Mouse (Mus musculus) midbrain, postnatal 0 days (tissue): ENCODE measurements around the gene Arl4c. TPM values are rescaled to one million over a fixed set of nuclear protein-coding genes. Genes with fewer than 3 reads are reported as not detected.

Experiments used
- ATAC-seq: fragments of 200-750 bp; cut with Nextera tagmentation; 2 replicates; pipeline ENCODE4 v1.8.0; 2017; ENCODE audit warnings: moderate number of reproducible peaks, mild to moderate bottlenecking, moderate TSS enrichment, moderate library complexity; ENCODE audit not compliant: low FRiP score
- DNase-seq: peaks from one replicate; pipeline ENCODE4 v3.0.0-alpha.2; 2015; ENCODE audit warnings: low spot score
- H3K27ac ChIP-seq: fragments of 300-500 bp; sonication (generic); 2 replicates; pipeline ENCODE4 v1.5.1; 2014; ENCODE audit warnings: low read depth, mild to moderate bottlenecking, low read length, mixed read lengths
- H3K27me3 ChIP-seq: fragments of 300-500 bp; sonication (generic); 2 replicates; pipeline ENCODE4 v1.6.1; 2014; ENCODE audit warnings: low read length, control low read depth, mixed read lengths; ENCODE audit not compliant: insufficient read depth
- H3K36me3 ChIP-seq: fragments of 300-500 bp; sonication (generic); 2 replicates; pipeline ENCODE4 v1.6.1; 2014; ENCODE audit warnings: low read length, control low read depth, mixed read lengths; ENCODE audit not compliant: insufficient read depth
- H3K4me1 ChIP-seq: fragments of 300-500 bp; sonication (generic); 2 replicates; pipeline ENCODE4 v1.6.1; 2014; ENCODE audit warnings: mild to moderate bottlenecking, control low read depth, antibody characterized with exemption, low read length, mixed read lengths; ENCODE audit not compliant: insufficient read depth
- H3K4me2 ChIP-seq: fragments of 300-500 bp; sonication (generic); 2 replicates; pipeline ENCODE4 v1.6.1; 2014; ENCODE audit warnings: low read depth, mild to moderate bottlenecking, low read length, mixed read lengths; ENCODE audit not compliant: poor library complexity, severe bottlenecking
- H3K4me3 ChIP-seq: fragments of 300-500 bp; sonication (generic); 2 replicates; pipeline ENCODE4 v1.5.1; 2014; ENCODE audit warnings: low read depth, mild to moderate bottlenecking, low read length, moderate library complexity
- H3K9ac ChIP-seq: fragments of 300-500 bp; sonication (generic); replicated peaks from 2 replicates; pipeline ENCODE4 v1.6.1; 2014; ENCODE audit warnings: mild to moderate bottlenecking, low read length, moderate library complexity, mixed read lengths; ENCODE audit not compliant: poor library complexity, severe bottlenecking
- H3K9me3 ChIP-seq: fragments of 300-500 bp; sonication (generic); 2 replicates; pipeline ENCODE4 v1.6.1; 2016; ENCODE audit warnings: low read length, control low read depth
- CTCF ChIP-seq: IDR thresholded peaks from 2 replicates; pipeline ENCODE4 v1.5.1; 2016; ENCODE audit warnings: antibody characterized with exemption, mild to moderate bottlenecking
- WGBS: fragments of 180-500 bp; shearing (Covaris S2); extraction: QIAGEN DNeasy Blood & Tissue Kit; methylation state at CpG from one replicate; pipeline ENCODE4 v1.1.7; 2014; 5-methylcytosine and 5-hydroxymethylcytosine counted together
- polyA plus RNA-seq: library from polyadenylated mRNA; unstranded; fragments of >200 nt; fragmentation: Nextera tagmentation; extraction: Ambion mirVana; gene quantifications from 2 replicates; pipeline ENCODE4 v1.2.1, GENCODE M21; 2015
- total RNA-seq: library from RNA; depleted of rRNA; stranded (reverse); fragments of >200 nt; gene quantifications from 2 replicates; pipeline ENCODE4 v1.2.3, GENCODE M21; 2014

Gene Arl4c
- total and polyA plus RNA-seq, 2 experiments from 2014 or later, result 47.4 to 101 TPM

DNA sequence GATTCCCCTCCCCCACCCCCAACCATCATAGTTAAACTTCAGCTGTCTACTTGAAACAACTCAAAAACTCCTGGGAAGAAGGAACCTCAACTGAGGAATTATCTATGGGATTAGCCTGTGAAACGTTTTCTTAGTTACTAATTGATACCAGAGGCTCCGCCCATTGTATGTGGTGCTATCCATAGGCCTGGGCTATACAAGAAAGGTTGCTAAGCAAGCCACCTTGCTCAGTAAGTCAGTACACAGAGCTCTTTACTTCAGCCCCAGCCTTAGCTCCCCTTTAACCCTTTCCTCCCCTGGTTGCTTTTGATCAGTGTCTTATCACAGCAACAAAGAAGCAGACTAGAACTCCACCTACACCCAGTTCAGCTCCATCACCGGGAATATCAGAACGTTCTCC lies 31.2 kb downstream of the Arl4c start:
- Histone ChIP-seq H3K9me3 (no peaks in the 10 kb centered on the region), H3K4me3 (no peak overlapping the region), H3K27ac (no peak overlapping the region), H3K9ac (no peak overlapping the region), H3K4me2 (no peak overlapping the region), H3K36me3 (no peaks in the 10 kb centered on the region), H3K4me1 (0 out of 2 replicates have a peak, but pooled peaks cover 3% of the 10 kb centered on the region), H3K27me3 (no peaks in the 10 kb centered on the region)
- ATAC-seq, result no peak
- WGBS, result 38% methylated on average over 4 of the region's 4 CpGs
- TF ChIP-seq CTCF, result no peak
- no peak for DNase-seq

DNA sequence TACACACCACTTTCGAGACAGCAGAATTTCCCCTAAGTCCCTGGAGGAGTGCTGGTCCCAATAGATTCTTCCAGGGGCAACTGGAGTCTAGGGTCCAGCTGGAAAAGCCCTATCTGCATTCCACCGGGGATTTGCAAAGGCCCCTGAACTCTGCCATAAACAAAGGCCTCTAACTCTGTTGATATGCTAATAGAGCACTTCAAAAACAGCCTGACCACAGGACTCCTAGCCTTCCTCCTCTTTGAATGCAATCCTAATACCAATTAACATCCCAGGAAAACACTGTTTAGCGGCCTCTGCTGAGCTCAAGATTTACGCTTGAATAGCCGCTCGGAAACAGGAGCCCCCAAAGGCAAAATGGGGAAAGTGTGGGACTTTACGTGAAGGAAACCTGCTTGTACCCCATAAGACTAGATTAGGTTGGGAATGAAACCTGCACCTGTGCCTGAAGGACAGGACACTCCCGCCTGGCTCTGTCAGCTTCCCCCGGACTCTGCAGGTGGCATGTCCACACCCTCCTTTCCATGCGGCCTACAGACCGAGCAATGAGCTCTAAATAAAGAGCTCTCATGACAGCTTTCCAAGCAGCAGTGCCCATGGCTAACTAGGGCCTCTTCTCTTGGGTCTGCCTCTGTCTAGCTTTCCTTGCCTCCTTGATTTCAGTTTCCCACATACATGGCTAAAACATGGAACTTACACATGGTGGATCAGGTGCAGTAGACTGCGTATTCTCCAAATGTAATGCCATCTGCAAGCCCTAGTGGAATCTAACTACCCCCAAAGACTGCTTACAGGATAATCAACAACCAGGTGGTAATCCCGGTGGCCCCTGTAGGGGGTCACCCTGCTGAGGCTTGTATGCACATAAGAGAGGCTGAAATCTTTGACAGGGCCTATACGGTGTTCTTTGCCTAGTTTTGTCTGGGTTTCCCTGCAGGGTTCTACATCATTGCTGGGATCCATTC lies 32.9 kb downstream of the Arl4c start:
- H3K4me3 ChIP-seq, result no peak overlapping the region
- DNase-seq, result peak; percentile 3
- H3K27me3 ChIP-seq, result no peaks in the 10 kb centered on the region
- WGBS, result 26% methylated on average over 14 of the region's 14 CpGs
- TF ChIP-seq CTCF, result no peak
- no peak overlapping the region for H3K27ac ChIP-seq
- 0 out of 2 replicates have a peak, but pooled peaks cover 3% of the 10 kb centered on the region for H3K4me1 ChIP-seq
- no peak overlapping the region for H3K9ac ChIP-seq
- no peak overlapping the region for H3K4me2 ChIP-seq
- no peak for ATAC-seq
- no peaks in the 10 kb centered on the region for H3K36me3 ChIP-seq
- H3K9me3 ChIP-seq, result no peaks in the 10 kb centered on the region

DNA sequence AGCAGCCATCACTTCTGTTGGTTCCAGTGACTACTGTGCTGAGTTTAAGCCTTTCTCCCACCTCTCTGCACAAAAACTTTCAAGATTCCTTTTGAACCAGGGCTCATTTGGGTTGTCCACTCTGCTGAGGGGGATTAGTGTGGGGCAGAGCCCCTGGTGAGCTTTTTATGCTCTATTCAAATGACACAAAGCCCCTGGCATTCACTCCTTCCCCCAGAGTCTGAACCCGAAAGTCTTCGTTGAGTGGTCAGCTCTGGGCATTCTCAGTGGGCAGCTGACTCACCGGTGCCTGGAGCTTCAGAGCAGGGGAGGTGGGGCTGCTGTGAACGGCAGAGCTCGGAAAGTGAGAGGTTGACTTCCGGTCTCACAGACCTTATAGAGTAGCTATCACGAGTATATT lies 33.7 kb downstream of the Arl4c start:
- Histone ChIP-seq H3K27me3 (no peaks in the 10 kb centered on the region), H3K9ac (no peak overlapping the region), H3K4me3 (no peak overlapping the region), H3K36me3 (no peaks in the 10 kb centered on the region), H3K27ac (no peak overlapping the region), H3K4me1 (0 out of 2 replicates have a peak, but pooled peaks cover 3% of the 10 kb centered on the region), H3K4me2 (no peak overlapping the region), H3K9me3 (no peaks in the 10 kb centered on the region)
- no peak for TF ChIP-seq CTCF
- 14% methylated on average over 7 of the region's 7 CpGs for WGBS
- no peak for DNase-seq
- ATAC-seq, result no peak

DNA sequence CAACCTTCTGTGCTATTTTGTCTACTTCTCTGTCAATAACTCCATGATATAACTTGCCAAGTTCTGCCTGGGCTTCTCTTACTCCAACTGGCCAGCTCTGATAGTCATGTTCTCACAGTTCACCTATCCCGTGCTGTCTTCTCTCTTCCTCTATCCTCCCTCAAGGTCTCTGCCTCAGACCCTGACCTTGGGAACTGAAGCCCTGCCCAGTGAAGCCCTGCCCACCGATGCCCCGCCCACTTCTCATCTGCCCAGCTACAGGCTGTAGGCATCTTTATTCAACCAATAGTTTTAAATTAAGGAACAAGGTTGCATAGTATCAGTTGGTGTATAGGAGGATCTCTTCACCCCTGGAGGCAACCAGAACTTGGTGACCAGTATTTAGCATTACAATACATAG lies 37.4 kb downstream of the Arl4c start:
- Histone ChIP-seq H3K4me3 (no peak overlapping the region), H3K27me3 (no peaks in the 10 kb centered on the region), H3K27ac (no peak overlapping the region), H3K4me2 (no peak overlapping the region), H3K9me3 (no peaks in the 10 kb centered on the region), H3K36me3 (no peaks in the 10 kb centered on the region), H3K9ac (no peak overlapping the region), H3K4me1 (0 out of 2 replicates have a peak, but pooled peaks cover 3% of the 10 kb centered on the region)
- no peak for TF ChIP-seq CTCF
- DNase-seq (no peak), ATAC-seq (no peak)
- 72% methylated on average over 3 of the region's 3 CpGs for WGBS

DNA sequence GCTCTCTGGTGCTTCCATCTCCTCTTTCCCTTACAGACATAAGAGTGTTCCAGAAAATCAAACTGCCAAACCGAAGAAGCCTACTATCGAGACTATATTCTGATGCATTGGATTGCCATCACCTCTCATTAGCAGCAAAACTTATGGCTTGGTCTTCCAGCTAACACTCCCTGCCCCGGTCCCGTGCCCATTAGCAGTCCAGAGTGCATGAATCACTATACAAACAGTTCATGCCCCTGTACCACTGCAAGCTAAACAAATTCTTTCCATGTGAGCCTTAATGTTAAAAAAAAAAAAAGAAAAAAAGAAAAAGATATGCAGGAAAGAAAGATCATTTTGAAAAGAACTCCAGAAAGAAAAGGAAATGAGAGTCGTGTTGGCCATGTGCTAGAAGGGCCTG lies 39.3 kb downstream of the Arl4c start:
- Histone ChIP-seq H3K4me2 (no peak overlapping the region), H3K4me3 (no peak overlapping the region), H3K27me3 (no peaks in the 10 kb centered on the region), H3K27ac (no peak overlapping the region), H3K9me3 (no peaks in the 10 kb centered on the region), H3K4me1 (no peaks in the 10 kb centered on the region), H3K9ac (no peak overlapping the region), H3K36me3 (no peaks in the 10 kb centered on the region)
- DNase-seq (no peak), ATAC-seq (no peak)
- 92% methylated on average over 5 of the region's 5 CpGs for WGBS
- no peak for TF ChIP-seq CTCF

DNA sequence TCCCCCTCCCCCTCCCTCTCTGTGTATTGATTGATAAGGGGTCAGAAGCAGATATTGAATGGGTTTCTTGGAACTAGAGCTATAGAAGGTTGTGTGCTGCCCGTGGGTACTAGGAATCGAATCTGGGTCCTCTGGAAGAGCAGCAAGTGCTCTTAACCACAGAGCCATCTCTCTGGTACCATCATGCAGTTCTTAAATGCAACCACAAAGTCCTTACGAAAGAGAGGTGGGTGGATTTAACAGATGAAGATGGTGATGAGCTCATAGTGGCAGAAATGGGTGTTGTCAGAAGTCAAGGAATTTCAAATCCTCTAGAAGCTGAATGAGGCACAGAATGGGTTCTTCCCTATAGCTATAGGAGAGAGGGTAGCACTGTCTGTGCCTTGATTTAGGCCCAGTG lies 40.8 kb downstream of the Arl4c start:
- no peak for DNase-seq
- Histone ChIP-seq H3K4me3 (no peak overlapping the region), H3K4me2 (no peak overlapping the region), H3K4me1 (no peaks in the 10 kb centered on the region), H3K27ac (no peak overlapping the region), H3K9ac (no peak overlapping the region), H3K36me3 (no peaks in the 10 kb centered on the region), H3K9me3 (no peaks in the 10 kb centered on the region), H3K27me3 (no peaks in the 10 kb centered on the region)
- WGBS, result 96% methylated on average over 3 of the region's 3 CpGs
- no peak for ATAC-seq
- TF ChIP-seq CTCF, result no peak
